Mouse (Mus musculus) urinary bladder, postnatal 25 days (tissue): ENCODE results near the gene Gm10197.
A peak's percentile ranks its signal among the peaks of the same experiment; 100 is the strongest.

ENCODE experiments used
- DNase-seq: peaks from one replicate; pipeline ENCODE4 v3.0.0; 2022; ENCODE audit warnings: low spot score

Gm10197 gene

GRCm38 (mm10) chr19:53393646-53394045, 22.1 kb upstream of the Gm10197 start:
- DNase-seq, result no peak

- no peak for DNase-seq
Measured at GRCm38 (mm10) chr19:53392781-53393343, 21.3 kb upstream of the Gm10197 start.

GRCm38 (mm10) chr19:53391787-53392186, 20.2 kb upstream of the Gm10197 start:
- DNase-seq, result no peak

GRCm38 (mm10) chr19:53391386-53391785, 19.8 kb upstream of the Gm10197 start:
- no peak for DNase-seq

GRCm38 (mm10) chr19:53390495-53391007, 19.0 kb upstream of the Gm10197 start, which contains the start of gene Smndc1:
Smndc1 (minus strand) TSS chr19:53390578.
- peak; percentile 97 for DNase-seq

- peak; percentile 29 for DNase-seq
Measured at GRCm38 (mm10) chr19:53389851-53390431, 18.4 kb upstream of the Gm10197 start.

GRCm38 (mm10) chr19:53389417-53389816, 17.9 kb upstream of the Gm10197 start:
- DNase-seq, result no peak

- DNase-seq, result no peak
Measured at GRCm38 (mm10) chr19:53383336-53383735, 11.8 kb upstream of the Gm10197 start.

GRCm38 (mm10) chr19:53378421-53378820, 6.9 kb upstream of the Gm10197 start:
- no peak for DNase-seq

- no peak for DNase-seq
Measured at GRCm38 (mm10) chr19:53377652-53378051, 6.1 kb upstream of the Gm10197 start.

- DNase-seq, result no peak
Measured at GRCm38 (mm10) chr19:53375816-53376215, 4.2 kb upstream of the Gm10197 start.

GRCm38 (mm10) chr19:53375299-53375698, 3.7 kb upstream of the Gm10197 start:
- no peak for DNase-seq

- no peak for DNase-seq
Measured at GRCm38 (mm10) chr19:53373570-53373969, 2.0 kb upstream of the Gm10197 start.

- no peak for DNase-seq
Measured at GRCm38 (mm10) chr19:53370233-53370632, 1.3 kb downstream of the Gm10197 start.

GRCm38 (mm10) chr19:53369469-53370043, 2.0 kb downstream of the Gm10197 start:
- peak; percentile 73 for DNase-seq

- DNase-seq, result no peak
Measured at GRCm38 (mm10) chr19:53366881-53367280, 4.7 kb downstream of the Gm10197 start.

- DNase-seq, result no peak
Measured at GRCm38 (mm10) chr19:53366057-53366775, 5.3 kb downstream of the Gm10197 start.

GRCm38 (mm10) chr19:53364963-53365362, 6.6 kb downstream of the Gm10197 start:
- DNase-seq, result peak; percentile 44

GRCm38 (mm10) chr19:53364551-53364950, 7.0 kb downstream of the Gm10197 start:
- no peak for DNase-seq

GRCm38 (mm10) chr19:53362967-53363366, 8.6 kb downstream of the Gm10197 start:
- no peak for DNase-seq

GRCm38 (mm10) chr19:53360265-53360958, 11.2 kb downstream of the Gm10197 start:
- DNase-seq, result no peak
